Mouse (Mus musculus): Measurements from ENCODE around the gene Dynlt1f. TPM values are rescaled to one million over a fixed set of nuclear protein-coding genes. Genes with fewer than 3 reads are reported as not detected.
"Not testable (repeated sequence)": the region's sequence is repeated elsewhere in the genome, so short reads cannot be mapped to it uniquely, and the experiment has no call there.

Gene Dynlt1f
- total RNA-seq, 2 experiments from 2014 or later = 20.1 to 58.7 TPM

- ATAC-seq (replicated peaks; ENCODE audit: low FRiP score, poor library complexity, severe bottlenecking) = not testable (repeated sequence)
These were observed 19.9 kb downstream of the Dynlt1f start for GRCm38 (mm10) chr17:6635781-6636180.

DNA sequence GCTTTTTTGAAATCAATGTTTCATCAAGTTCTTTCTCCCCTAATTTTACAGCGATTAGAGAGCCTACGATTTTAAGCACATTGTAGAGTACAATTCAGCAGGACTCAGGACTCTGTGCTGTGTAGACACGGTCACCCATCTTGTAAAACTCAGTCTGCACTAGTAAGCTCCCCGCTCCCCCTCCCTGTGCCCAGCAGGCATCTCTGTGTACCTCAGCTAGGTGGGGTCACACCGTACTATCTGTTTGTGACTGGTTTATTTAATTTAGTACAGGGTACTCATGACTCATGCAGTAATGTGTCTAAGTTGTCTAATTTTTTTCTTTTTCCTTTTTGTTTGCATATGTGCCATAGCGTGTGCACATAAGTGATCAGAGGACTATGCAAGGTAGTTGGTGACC lies 22.9 kb downstream of the Dynlt1f start:
- ATAC-seq (replicated peaks; ENCODE audit: low FRiP score, poor library complexity, severe bottlenecking) = not testable (repeated sequence)

DNA sequence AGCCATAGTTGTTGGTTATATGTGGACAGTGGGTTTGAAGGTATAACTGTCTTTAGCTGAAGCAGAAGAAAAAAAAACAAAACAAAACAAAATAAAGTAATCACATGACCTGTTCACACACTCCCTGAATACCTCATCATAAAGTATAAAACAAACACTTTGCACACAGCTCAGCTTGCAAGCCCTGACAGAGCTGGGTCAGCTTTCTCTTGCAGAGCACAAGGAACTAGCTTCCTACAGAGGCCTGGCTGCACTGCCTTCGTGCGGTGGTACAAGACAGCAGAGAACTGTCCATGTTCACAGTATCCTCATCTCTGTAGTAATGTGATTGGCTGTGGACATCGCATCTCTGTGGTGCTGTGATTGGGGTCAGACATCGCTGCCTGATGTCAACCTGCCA lies 25.3 kb downstream of the Dynlt1f start:
- ATAC-seq (replicated peaks; ENCODE audit: low FRiP score, poor library complexity, severe bottlenecking) = not testable (repeated sequence)

DNA sequence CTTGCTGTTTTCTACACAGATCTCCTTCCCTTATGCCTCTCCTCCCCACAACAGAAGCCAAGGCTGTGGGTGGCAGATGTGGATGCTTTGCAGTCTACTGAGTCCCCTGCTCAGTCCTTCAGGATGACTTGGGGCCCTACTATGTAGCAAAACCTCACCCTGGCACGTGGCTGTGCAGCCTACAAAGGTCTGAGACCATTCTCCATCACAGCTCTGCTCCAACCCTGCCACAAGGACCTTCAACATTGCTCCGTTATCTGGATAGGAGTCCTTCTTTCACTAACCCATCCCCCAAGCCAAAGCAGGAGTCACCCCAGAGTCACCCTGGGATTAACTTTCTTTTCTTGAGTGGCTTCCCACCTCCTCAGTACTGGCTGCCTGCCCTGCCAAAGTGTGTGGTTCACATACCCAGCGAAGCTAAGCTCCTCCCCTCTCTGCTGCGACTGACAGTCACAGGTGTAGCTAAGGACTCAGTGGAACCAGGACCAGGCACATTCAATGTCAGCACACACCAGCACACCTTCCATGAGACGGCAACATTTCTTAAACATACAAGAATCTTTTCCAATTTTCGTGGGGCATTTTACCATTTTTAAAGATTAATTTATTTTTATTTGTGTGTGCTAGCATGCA lies 30.7 kb downstream of the Dynlt1f start:
- ATAC-seq (replicated peaks; ENCODE audit: low FRiP score, poor library complexity, severe bottlenecking) = not testable (repeated sequence)

GRCm38 (mm10) chr17:6621976-6622375 lies 33.7 kb downstream of the Dynlt1f start:
- ATAC-seq (replicated peaks; ENCODE audit: low FRiP score, poor library complexity, severe bottlenecking) = not testable (repeated sequence)

GRCm38 (mm10) chr17:6620730-6621451 lies 34.8 kb downstream of the Dynlt1f start:
- ATAC-seq (replicated peaks; ENCODE audit: low FRiP score, poor library complexity, severe bottlenecking) = not testable (repeated sequence)

- not testable (repeated sequence) for ATAC-seq (replicated peaks; ENCODE audit: low FRiP score, poor library complexity, severe bottlenecking)
These were observed 35.7 kb downstream of the Dynlt1f start for GRCm38 (mm10) chr17:6620035-6620434.

DNA sequence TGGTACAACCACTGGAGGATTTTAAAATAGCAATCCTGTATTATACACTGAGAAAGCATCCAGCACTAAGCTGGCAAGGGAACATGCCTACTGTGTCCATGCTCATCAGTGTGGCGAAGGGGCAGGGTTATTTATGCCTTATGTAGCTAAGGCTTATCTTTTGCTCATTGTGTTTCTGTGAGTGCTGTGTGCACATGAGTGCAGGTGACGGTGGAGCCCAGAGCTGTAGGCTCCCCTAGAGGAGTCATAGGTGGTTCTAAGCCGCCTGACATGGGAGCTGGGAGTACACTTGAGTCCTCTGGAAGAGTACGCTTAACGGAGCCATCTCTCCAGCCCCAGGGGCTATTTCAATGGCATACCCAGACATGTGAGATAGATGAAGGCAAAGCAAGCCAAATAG lies 36.4 kb downstream of the Dynlt1f start:
- ATAC-seq (replicated peaks; ENCODE audit: low FRiP score, poor library complexity, severe bottlenecking) = not testable (repeated sequence)

DNA sequence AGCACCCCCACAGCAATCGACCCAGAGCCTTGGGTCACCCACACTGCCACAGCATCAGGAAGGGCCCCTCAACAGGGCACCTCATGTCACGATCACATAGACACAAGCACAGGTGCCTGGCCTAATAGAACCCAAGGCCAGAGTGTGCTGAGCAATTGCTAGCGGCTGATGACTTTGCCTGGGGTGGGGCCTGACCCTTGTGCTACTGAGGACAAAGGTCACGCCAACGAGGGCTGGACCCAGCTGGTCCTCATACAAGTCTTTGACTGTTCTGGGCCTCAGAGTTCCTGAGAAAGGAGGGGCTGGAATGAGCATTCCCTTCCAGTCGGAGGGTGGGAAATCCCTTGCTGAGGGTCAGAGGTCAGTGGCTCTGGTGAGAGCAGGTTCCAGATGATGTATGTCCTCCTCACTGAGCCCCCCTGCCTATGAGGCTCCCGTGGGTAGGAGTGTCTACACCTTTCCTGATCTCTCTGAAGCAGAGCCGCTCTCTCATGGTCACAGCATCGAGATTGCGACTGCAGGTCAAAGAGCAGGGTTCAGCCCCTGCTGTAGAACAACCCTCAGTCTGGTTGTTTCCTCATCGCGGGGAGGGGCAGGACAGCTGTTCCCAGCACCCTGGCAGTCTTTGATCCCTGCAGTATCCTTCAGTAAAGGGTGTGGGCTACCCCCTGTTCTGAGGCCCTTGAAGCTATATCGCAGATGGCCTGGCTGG lies 37.9 kb downstream of the Dynlt1f start:
- not testable (repeated sequence) for ATAC-seq (replicated peaks; ENCODE audit: low FRiP score, poor library complexity, severe bottlenecking)

DNA sequence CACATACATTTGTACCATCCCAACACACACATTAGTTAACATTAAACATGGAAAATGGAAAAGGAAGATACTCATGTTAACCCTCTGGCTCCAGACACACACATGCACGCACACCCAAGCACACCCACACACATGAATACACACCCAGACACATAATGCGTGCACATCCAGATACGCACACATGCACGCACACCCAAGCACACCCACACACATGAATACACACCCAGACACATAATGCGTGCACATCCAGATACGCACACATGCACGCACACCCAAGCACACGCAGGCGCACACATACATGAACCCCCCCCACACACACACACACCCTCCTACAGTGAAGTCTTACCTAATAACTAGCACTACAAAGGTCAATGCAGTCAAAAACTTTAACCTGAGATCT lies 39.0 kb downstream of the Dynlt1f start:
- ATAC-seq (replicated peaks; ENCODE audit: low FRiP score, poor library complexity, severe bottlenecking) = not testable (repeated sequence)

GRCm38 (mm10) chr17:6614316-6614715 lies 41.4 kb downstream of the Dynlt1f start:
- ATAC-seq (replicated peaks; ENCODE audit: low FRiP score, poor library complexity, severe bottlenecking) = not testable (repeated sequence)

DNA sequence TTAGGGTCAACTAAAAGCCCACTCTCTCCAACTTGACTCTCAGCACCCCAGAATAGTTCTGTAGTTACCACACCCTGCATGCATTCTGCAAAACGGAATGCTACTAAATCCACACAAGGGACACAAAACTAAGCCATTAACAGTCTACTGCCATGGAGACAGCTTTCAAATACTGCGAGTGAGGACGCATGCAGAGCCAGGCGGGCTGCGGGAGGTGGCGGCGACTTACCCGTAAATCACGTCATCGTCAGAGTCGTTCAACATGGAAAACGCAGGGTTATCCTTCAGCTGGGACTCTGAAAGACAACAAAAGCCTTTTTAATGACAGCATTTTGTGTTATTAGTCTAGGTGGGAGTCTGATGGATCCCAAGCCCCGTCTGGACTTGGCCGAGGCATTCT lies 42.2 kb downstream of the Dynlt1f start:
- not testable (repeated sequence) for ATAC-seq (replicated peaks; ENCODE audit: low FRiP score, poor library complexity, severe bottlenecking)

DNA sequence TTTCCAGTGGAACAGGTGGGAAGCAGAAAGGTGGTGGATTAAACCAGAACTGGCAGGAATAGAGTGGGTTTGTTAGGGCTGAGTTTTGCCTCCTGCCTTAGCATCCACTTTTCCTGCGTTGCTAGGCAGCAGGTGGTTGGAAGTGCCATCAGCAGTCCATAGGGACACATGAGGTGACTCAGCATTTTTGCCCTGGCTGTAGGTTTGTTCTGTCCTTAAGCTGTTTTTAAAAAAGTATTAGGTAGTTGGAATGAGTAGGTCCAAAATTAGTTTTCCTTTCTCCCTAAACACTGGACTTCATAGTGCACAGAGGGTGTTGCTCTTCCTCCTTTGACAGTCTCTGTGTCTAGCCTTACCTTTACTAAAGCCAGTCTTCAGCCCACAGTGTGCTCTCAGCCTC lies 50.4 kb downstream of the Dynlt1f start:
- not testable (repeated sequence) for ATAC-seq (replicated peaks; ENCODE audit: low FRiP score, poor library complexity, severe bottlenecking)

GRCm38 (mm10) chr17:6602205-6602604 lies 53.5 kb downstream of the Dynlt1f start:
- ATAC-seq (replicated peaks; ENCODE audit: low FRiP score, poor library complexity, severe bottlenecking) = peak; percentile 33; the same call in 1 of the 2 replicates

DNA sequence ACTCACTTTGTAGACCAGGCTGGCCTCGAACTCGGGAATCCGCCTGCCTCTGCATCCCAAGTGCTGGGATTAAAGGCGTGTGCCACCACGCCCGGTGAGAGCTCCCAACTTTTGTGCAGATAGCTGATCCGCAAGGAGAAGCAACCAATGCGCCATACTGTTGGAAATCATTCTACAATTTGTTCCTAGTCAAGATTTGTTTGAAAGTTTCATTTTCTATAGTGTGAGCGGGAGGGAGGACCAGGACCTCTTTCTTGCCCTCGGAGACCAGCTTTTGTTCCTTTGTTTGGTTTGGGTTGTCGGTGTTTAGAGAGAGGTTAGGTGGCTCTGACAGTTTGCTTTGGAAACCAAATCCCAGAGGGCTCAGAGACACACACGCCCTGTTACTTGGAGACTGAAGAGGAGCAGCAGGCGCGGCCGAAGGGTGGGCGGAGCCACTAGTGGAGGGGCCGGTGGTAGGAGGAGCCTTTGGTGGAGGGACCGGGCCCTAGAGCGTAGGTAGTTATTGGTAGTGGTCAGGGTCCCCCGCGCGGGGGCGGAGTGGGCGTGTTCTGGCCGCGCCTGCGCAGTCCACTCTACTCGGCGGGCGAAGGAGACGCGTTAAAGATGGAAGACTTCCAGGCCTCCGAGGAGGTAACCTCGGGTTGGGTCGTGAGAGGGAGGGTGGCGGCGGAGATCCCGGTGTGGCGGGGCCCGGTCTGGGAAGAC lies 54.3 kb downstream of the Dynlt1f start, which contains the start of gene Dynlt1c:
Dynlt1c (plus strand) TSS at position 468 of the 708 bp plus-strand sequence.
- ATAC-seq (replicated peaks; ENCODE audit: low FRiP score, poor library complexity, severe bottlenecking) = peak; percentile 98

- ATAC-seq (replicated peaks; ENCODE audit: low FRiP score, poor library complexity, severe bottlenecking) = not testable (repeated sequence)
These were observed 55.3 kb downstream of the Dynlt1f start for GRCm38 (mm10) chr17:6600216-6600911.

DNA sequence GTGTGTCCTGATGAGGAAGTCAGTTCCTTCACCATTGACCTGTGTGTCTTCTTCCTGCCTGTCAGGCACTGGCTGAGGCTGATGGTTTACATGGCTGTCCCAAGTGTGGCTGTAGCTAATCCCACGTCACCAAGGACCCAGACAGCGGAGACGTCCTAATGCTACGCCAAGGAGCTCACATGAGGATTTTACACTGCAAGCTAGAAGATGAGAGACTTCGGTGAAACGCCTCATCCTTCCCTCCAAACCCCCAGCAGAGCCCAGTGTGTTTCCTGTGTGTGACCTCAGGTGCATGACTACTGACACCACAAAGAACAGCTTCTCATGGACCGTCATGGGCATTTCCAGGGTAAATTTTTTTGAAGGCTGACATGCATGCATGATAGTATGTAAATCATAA lies 57.3 kb downstream of the Dynlt1f start:
- ATAC-seq (replicated peaks; ENCODE audit: low FRiP score, poor library complexity, severe bottlenecking) = not testable (repeated sequence)

All from erythroid progenitor cell, adult 5-6 weeks (primary cell).